Mouse (Mus musculus): ENCODE measurements around the gene Aurkb.
"Not testable (repeated sequence)": the region's sequence is repeated elsewhere in the genome, so short reads cannot be mapped to it uniquely, and the experiment has no call there.

Gene Aurkb

DNA sequence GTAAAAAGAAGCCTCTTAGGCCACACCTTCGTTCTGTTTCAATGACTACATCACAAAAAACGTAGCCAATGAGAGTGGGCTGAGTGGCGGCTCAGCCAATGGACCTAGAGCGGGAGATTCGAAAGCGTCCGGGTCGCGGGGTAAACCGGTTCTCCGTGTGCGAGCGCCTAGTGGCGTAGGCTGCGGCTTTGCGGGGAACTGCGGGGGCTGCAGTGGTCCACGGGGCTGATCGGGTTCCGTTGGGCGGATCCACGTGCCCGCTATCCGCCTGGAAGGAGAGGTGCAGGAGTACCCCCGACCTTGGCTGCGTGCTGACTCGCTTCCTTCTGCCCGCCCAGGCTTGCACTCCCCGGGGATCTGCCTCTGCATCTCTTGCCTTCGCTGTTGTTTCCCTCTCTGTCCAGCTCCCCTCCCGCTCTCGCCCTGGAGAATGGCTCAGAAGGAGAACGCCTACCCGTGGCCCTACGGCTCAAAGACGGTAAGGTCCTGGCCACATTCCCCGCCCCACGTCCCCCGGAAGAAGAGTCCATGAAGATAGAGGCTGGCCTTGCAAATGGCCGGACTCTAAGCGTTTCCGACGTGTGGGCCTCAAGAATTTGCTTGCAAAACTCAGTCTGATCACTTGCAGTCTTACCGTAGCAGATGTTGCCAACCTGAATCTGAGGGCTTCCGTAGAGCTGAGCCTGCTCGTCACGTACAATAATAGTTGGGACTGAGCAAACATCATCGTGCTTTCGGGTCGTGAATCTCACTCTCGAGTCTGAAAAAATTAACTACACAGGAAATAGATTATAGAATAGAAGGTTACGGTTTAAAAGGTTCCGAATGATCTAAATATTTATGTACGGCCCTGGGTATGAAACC, at the start of gene Aurkb:
TSS of gene Aurkb (plus strand) at position 117 of the 864 bp plus-strand sequence.
- peak; percentile 91 for DNase-seq (ENCODE audit: low read depth, low spot score)

GRCm38 (mm10) chr11:68997080-68997479, 48.4 kb upstream of the Aurkb start:
- no peak for DNase-seq (ENCODE audit: low read depth, low spot score)

- DNase-seq (ENCODE audit: low read depth, low spot score), result not testable (repeated sequence)
These were observed 42.7 kb upstream of the Aurkb start for GRCm38 (mm10) chr11:69002782-69003181.

DNA sequence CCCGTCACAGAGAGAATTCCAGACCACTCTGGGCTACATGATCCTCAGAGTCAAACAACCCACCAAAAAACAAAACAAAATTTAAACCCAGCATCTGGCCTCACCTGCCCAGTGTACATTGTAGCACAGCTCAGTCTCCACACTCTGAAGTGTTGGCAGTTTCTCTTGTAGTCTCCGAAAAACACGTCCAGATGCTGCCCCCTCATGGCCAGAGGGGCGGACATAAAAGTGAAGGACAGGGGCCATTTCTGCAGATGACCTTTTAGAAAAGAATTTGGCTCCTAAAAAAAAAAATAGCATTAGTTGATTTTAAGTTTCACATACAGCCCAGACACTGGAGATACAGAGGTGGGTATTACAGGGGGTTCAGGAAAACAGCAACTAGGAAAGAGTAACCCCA, 41.9 kb upstream of the Aurkb start:
- peak; percentile 34 for DNase-seq (ENCODE audit: low read depth, low spot score)

- peak; percentile 62 for DNase-seq (ENCODE audit: low read depth, low spot score)
These were observed 40.3 kb upstream of the Aurkb start for GRCm38 (mm10) chr11:69005193-69005592.

- not testable (repeated sequence) for DNase-seq (ENCODE audit: low read depth, low spot score)
These were observed 38.9 kb upstream of the Aurkb start for GRCm38 (mm10) chr11:69006575-69006974.

GRCm38 (mm10) chr11:69008182-69009121, 37.0 kb upstream of the Aurkb start, which contains the start of gene Pfas:
Gene Pfas, minus strand, starts transcription at chr11:69008460.
- DNase-seq (ENCODE audit: low read depth, low spot score), result peak; percentile 94

- no peak for DNase-seq (ENCODE audit: low read depth, low spot score)
These were observed 35.9 kb upstream of the Aurkb start for GRCm38 (mm10) chr11:69009508-69009907.

- DNase-seq (ENCODE audit: low read depth, low spot score), result no peak
These were observed 34.8 kb upstream of the Aurkb start for GRCm38 (mm10) chr11:69010400-69011323.

GRCm38 (mm10) chr11:69011445-69011844, 34.0 kb upstream of the Aurkb start:
- DNase-seq (ENCODE audit: low read depth, low spot score), result not testable (repeated sequence)

DNA sequence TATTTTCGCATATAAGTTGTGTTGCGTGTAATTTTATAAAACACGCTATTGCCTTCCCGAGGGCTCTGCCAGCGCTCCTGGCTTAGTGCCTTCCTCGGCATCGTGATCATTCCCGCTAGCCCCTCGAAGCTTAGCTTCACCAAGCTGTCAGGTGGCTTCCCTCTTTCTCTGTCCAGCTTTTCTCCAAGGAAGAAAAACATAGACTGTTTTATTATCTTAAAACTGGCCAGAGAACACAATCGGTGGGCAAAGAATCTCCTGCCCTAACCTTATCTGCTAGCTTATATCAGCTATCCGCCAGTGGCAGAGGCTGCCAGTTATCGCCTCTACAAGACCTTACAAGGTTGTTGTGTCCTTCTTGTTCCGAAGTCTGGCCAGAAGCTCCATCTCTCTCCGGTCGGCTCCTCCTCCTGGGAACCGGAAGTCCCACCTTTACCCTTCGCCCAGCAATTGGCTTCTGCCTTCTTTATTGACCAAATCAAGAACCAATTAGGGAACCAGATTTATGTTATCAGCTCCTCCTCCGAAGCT, 33.3 kb upstream of the Aurkb start:
- DNase-seq (ENCODE audit: low read depth, low spot score), result peak; percentile 98

DNA sequence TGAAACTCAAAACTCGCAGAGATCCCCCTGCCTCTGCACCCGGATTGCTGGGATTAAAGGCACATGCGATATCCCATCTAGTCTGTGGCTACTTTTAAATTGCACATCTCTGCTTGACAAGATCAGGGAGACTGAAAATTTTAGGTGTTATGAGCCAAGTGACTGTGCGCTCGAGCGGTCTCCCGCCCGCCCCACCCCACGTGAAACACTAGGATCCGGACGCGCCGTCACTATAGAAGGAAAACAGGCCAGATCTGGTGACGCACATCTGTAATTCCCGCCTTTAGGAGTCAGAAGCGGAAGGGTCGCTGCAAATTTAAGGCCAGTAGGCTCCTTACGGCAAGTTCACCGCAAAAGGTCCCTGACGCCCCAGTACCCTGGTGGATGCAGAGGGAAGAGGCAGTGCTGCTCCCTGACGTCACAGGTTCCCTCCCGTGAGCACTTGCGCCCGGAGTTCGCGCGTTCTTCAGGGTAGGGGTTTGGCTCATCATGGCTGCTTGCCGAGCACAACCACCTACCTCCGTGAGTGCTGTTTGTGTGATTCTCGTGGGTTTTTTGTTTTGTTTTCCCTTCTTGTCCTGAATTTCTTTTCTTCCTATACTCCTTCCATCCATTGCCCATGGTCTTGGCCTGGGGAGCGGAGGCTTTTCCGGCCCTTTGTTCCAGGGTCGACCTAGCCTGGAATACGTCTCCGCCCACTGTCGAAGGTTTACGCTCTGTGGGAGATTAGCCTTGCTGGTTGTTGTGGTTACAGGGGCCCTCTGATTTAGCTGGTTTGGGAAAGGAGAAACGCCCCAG, 29.6 kb upstream of the Aurkb start, which contains the start of gene Ctc1:
TSS of gene Ctc1 (plus strand) at position 268 of the 798 bp plus-strand sequence.
- DNase-seq (ENCODE audit: low read depth, low spot score), result peak; percentile 97

DNA sequence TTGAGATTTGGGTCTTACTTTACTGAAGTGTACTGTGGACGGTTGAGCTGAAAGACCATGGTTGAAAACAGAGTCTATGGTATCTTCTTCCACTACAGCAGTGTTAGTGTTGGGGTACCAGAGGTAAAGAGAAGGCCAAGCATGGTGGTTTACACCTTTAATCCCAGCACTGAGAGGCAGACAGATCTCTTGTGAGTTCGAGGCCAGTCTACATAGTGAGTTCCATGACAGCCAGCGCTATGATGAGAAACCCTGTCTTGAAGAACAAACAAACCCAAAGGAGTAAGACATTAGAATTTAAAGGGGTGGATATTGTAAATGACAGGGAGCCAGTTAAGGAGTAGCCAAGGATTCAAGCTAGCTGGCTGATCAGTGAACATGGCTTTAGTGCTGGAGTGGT, 28.7 kb upstream of the Aurkb start:
- DNase-seq (ENCODE audit: low read depth, low spot score), result no peak

- no peak for DNase-seq (ENCODE audit: low read depth, low spot score)
These were observed 24.8 kb upstream of the Aurkb start for GRCm38 (mm10) chr11:69020691-69021090.

DNA sequence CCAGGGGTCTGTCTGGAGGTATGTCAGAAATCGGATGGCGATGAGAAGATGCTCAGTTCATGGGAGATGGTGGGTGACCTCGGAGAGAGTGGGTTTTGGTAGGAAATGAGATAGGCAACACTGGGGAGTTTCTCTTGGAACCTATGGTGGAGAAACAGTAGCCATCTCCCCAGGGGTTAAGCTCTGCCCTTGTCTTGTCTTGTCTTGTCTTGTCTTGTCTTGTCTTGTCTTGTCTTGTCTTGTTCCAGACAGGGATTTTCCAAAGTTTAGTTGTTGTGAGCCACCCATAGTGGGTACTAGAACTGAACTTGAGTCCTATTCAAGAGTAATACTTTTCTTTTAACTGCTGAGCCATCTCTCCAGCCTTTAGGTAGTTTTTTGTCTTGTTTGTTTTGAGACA, 18.9 kb upstream of the Aurkb start:
- DNase-seq (ENCODE audit: low read depth, low spot score), result no peak

DNA sequence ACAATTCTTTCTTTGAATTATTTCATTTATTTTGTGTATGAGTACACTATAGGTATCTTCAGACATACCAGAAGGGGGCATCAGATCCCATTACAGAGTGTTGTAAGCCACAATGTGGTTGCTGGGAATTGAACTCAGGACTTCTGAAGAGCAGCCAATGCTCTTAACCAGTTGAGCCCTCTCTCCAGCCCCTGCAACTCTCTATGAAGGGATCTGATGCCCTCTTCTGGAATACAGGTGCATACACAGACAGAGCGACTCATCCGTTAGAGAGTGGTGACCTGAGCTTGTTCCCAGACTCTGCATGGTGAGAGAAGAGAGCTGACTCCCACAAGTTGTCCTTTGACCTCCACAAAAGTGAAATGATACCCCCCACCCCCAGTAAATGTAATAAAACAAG, 16.6 kb upstream of the Aurkb start:
- DNase-seq (ENCODE audit: low read depth, low spot score), result peak; percentile 39

- DNase-seq (ENCODE audit: low read depth, low spot score), result no peak
These were observed 11.9 kb upstream of the Aurkb start for GRCm38 (mm10) chr11:69033552-69033951.

DNA sequence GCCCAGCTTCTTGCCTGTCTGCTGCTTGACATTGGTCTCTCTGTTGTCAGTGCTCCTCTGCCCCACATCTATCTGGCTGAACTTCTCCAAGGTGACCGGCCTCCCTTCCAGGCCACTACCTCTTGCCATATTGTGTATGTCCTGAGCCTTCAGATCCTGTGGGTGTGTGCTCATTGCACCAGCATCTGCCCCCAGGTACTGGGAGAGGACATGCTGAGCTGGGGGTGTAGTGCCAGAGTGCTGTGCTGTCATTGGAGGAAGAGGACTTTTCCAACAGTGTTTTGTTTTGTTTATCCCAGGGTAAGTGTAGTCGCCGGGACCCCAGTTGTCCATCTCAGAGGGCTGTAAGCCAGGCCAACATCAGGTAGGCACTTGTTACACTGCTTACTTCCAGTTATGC, 10.9 kb upstream of the Aurkb start:
- DNase-seq (ENCODE audit: low read depth, low spot score), result no peak

DNA sequence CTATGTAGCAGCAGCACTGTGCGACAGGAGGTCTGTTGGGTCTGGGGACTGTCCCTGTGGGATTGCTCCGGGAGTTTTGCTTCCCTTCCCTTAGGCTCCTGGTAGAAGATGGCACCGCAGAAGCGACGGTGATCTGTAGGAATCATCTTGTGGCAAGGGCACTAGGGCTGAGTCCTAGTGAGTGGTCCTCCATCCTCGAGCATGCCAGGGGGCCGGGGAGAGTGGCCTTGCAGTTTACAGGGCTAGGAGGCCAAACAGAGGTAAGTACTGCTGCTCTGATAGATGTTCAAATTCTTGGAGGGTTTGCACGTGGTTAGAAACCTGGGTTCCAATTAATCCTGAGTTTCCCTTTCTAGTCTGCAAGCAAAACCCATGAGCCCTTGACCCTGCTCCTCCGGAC, 10.0 kb upstream of the Aurkb start:
- no peak for DNase-seq (ENCODE audit: low read depth, low spot score)

DNA sequence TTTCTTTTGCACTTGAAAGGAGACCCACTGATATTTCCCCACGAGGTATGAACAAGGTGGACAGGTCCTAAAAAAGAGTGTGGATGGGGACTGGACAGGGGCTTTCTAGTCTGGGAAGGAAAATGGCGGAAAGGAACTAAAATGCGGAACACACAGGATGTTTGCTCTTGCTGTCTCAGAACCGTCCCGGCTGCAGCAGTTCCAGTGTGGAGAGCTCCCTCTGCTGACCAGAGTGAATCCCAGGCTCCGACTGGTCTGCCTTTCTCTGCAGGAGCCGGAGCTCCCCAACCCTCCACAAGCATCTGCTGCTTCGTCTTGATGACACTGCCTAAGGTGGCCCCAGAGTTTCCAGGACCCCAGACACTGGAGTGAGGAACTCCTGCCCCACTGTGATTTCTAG, 9.6 kb upstream of the Aurkb start:
- peak; percentile 97 for DNase-seq (ENCODE audit: low read depth, low spot score)
